Mouse (Mus musculus) bone marrow macrophage, adult 2 months (primary cell): ENCODE measurements around the gene Gabpa.

ENCODE experiments used
- CTCF ChIP-seq: IDR thresholded peaks from 2 replicates; pipeline ENCODE4 v1.5.1; 2012; ENCODE audit warnings: low read depth, mild to moderate bottlenecking, low read length, moderate library complexity
- POLR2A ChIP-seq: IDR thresholded peaks from 2 replicates; pipeline ENCODE4 v1.6.1; 2012; ENCODE audit warnings: mild to moderate bottlenecking, low read depth, low read length, borderline replicate concordance

DNA sequence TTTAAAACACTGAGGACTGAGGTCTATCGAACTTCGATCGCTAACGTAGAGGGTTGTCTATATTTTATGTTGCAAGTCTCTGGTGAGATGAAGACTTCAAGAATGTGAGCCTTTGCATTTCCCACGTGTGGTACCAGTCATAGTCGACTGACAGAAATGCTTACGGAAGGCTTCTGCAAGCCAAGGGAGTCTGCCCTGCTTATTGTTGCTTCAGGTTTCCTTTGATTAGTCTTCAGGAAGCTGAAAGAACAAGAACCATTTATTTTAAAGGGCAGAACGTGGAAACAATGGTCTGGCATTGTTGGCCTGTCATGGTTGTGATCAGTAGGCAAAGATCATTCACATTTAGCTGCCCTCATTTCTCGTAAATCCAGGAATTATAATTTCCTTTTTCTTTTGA is 38.0 kb upstream of the Gabpa start:
- TF ChIP-seq POLR2A, result no peak
- TF ChIP-seq CTCF, result no peak
